ENCODE assay signal across 24 mouse cellular contexts in genomic region chrX:42396441-42396840, GRCm38 (mm10).
DNase-seq lines count a peak whose midpoint lies in the region; ATAC-seq and TF ChIP-seq lines count a peak whose summit lies in the region.
"Had no signal": no experiment of that assay in that cellular context is flagged by ENCODE, and none has a peak within 500 bp of the region (broad histone marks: within the 10 kb centered on the region; RNA-seq: fewer than 3 reads in every experiment).

No protein-coding gene starts in this region.

- no peak for TF ChIP-seq EP300 in lung, postnatal 0 days (IDR thresholded peaks at IDR 0.05)

- no peaks in the 10 kb centered on the region for H3K27me3 ChIP-seq in embryonic facial prominence, embryonic 14.5 days (replicated peaks; ENCODE audit: control insufficient read depth, insufficient read depth, low read length)
- H3K27me3 ChIP-seq in embryonic facial prominence, embryonic 10.5 days (replicated peaks; ENCODE audit: low read depth, poor library complexity, severe bottlenecking) = no peaks in the 10 kb centered on the region
- no peaks in the 10 kb centered on the region for H3K27me3 ChIP-seq in limb, embryonic 14.5 days (ENCODE audit: control insufficient read depth, insufficient read depth, low read length)
- H3K27me3 ChIP-seq in limb, embryonic 10.5 days (ENCODE audit: low read depth, poor library complexity, severe bottlenecking) = no peaks in the 10 kb centered on the region
- no peaks in the 10 kb centered on the region for H3K27me3 ChIP-seq in lung, postnatal 0 days (replicated peaks; ENCODE audit: insufficient read depth, low read length)
- H3K27me3 ChIP-seq: embryonic facial prominence, embryonic 15.5 days; hindbrain, embryonic 13.5 days had no signal

- H3K9ac ChIP-seq in embryonic facial prominence, embryonic 14.5 days (ENCODE audit: low read depth, low read length) = no peak overlapping the region
- H3K9ac ChIP-seq in limb, embryonic 14.5 days (ENCODE audit: low read depth, low read length, severe bottlenecking) = no peak overlapping the region
- H3K9ac ChIP-seq in lung, postnatal 0 days (replicated peaks; ENCODE audit: low read depth) = no peak overlapping the region
- H3K9ac ChIP-seq: embryonic facial prominence, embryonic 15.5 days; forebrain, postnatal 0 days; hindbrain, embryonic 13.5 days had no signal

- H3K9me3 ChIP-seq in embryonic facial prominence, embryonic 14.5 days (ENCODE audit: control insufficient read depth, low read length) = no peaks in the 10 kb centered on the region
- no peaks in the 10 kb centered on the region for H3K9me3 ChIP-seq in embryonic facial prominence, embryonic 10.5 days
- H3K9me3 ChIP-seq in limb, embryonic 14.5 days (ENCODE audit: control insufficient read depth, low read length) = no peaks in the 10 kb centered on the region
- H3K9me3 ChIP-seq in limb, embryonic 10.5 days (replicated peaks) = no peaks in the 10 kb centered on the region
- no peaks in the 10 kb centered on the region for H3K9me3 ChIP-seq in lung, postnatal 0 days (ENCODE audit: low read length)
- H3K9me3 ChIP-seq: embryonic facial prominence, embryonic 15.5 days; hindbrain, embryonic 10.5 days; hindbrain, embryonic 13.5 days had no signal

- peak; percentile 69 for DNase-seq in embryonic facial prominence, embryonic 14.5 days (ENCODE audit: low spot score)
- DNase-seq in embryonic facial prominence, embryonic 10.5 days (ENCODE audit: low spot score) = no peak
- peak; percentile 56 for DNase-seq in limb, embryonic 14.5 days (ENCODE audit: low spot score)
- DNase-seq in limb, embryonic 10.5 days (ENCODE audit: low spot score) = no peak
- peak; percentile 43 for DNase-seq in lung, postnatal 0 days (ENCODE audit: low spot score)
- no peak for DNase-seq in lung, postnatal 36 days
- DNase-seq: adrenal gland, adult 8-10 months; adrenal gland, postnatal 25 days; cerebellum, adult 11-12 months; cerebellum, adult 8-10 months; cerebellum, postnatal 10 days; cerebellum, postnatal 36 days; embryo, embryonic 11 days; forebrain, postnatal 0 days; gastrocnemius, postnatal 25 days; heart, adult 2 months; heart, postnatal 36 days had no signal

- TF ChIP-seq POLR2A in limb, embryonic 14.5 days (IDR thresholded peaks at IDR 0.05; ENCODE audit: borderline replicate concordance, extremely low read depth, insufficient read depth, insufficient read length) = no peak

- no peak overlapping the region for H3K27ac ChIP-seq in embryonic facial prominence, embryonic 14.5 days (replicated peaks; ENCODE audit: low read depth, low read length)
- H3K27ac ChIP-seq in embryonic facial prominence, embryonic 10.5 days (replicated peaks) = no peak overlapping the region
- no peak overlapping the region for H3K27ac ChIP-seq in limb, embryonic 14.5 days (replicated peaks; ENCODE audit: low read depth, low read length)
- no peak overlapping the region for H3K27ac ChIP-seq in limb, embryonic 10.5 days
- no peak overlapping the region for H3K27ac ChIP-seq in lung, postnatal 0 days (ENCODE audit: low read length)
- H3K27ac ChIP-seq: embryonic facial prominence, embryonic 15.5 days; heart, adult 2 months; hindbrain, embryonic 10.5 days; hindbrain, embryonic 13.5 days had no signal

- WGBS in embryonic facial prominence, embryonic 14.5 days = 57% methylated on average over 4 of the region's 4 CpGs
- WGBS in embryonic facial prominence, embryonic 10.5 days = 88% methylated on average over 4 of the region's 4 CpGs
- 54% methylated on average over 4 of the region's 4 CpGs for WGBS in limb, embryonic 14.5 days
- WGBS in limb, embryonic 10.5 days = 93% methylated on average over 4 of the region's 4 CpGs
- WGBS in lung, postnatal 0 days = 48% methylated on average over 4 of the region's 4 CpGs

- ATAC-seq in embryonic facial prominence, embryonic 14.5 days (ENCODE audit: low read depth) = no peak
- ATAC-seq in limb, embryonic 14.5 days (ENCODE audit: low FRiP score, low read depth) = no peak
- no peak for ATAC-seq in lung, postnatal 0 days
- ATAC-seq: activated CD4-positive, CD25-positive, alpha-beta regulatory T cell, adult 4 months; forebrain, embryonic 14.5 days; forebrain, postnatal 0 days; hindbrain, embryonic 16.5 days had no signal

- H3K4me3 ChIP-seq in embryonic facial prominence, embryonic 14.5 days (ENCODE audit: low read depth, low read length) = no peak overlapping the region
- no peak overlapping the region for H3K4me3 ChIP-seq in embryonic facial prominence, embryonic 10.5 days
- no peak overlapping the region for H3K4me3 ChIP-seq in limb, embryonic 14.5 days (replicated peaks; ENCODE audit: low read length)
- no peak overlapping the region for H3K4me3 ChIP-seq in limb, embryonic 10.5 days
- H3K4me3 ChIP-seq in lung, postnatal 0 days (ENCODE audit: low read depth, low read length) = no peak overlapping the region
- H3K4me3 ChIP-seq: embryonic facial prominence, embryonic 15.5 days; heart, adult 2 months; hindbrain, embryonic 10.5 days; hindbrain, embryonic 13.5 days had no signal

- no peak for TF ChIP-seq CTCF in lung, postnatal 0 days (IDR thresholded peaks at IDR 0.05)

- no peaks in the 10 kb centered on the region for H3K4me1 ChIP-seq in embryonic facial prominence, embryonic 14.5 days (ENCODE audit: control insufficient read depth, insufficient read depth, low read length)
- H3K4me1 ChIP-seq in embryonic facial prominence, embryonic 10.5 days = no peaks in the 10 kb centered on the region
- no peaks in the 10 kb centered on the region for H3K4me1 ChIP-seq in limb, embryonic 14.5 days (ENCODE audit: control insufficient read depth, insufficient read depth, low read length)
- no peaks in the 10 kb centered on the region for H3K4me1 ChIP-seq in limb, embryonic 10.5 days
- no peaks in the 10 kb centered on the region for H3K4me1 ChIP-seq in lung, postnatal 0 days (ENCODE audit: insufficient read depth, low read depth, low read length)
- H3K4me1 ChIP-seq: embryonic facial prominence, embryonic 15.5 days; hindbrain, embryonic 10.5 days; hindbrain, embryonic 13.5 days had no signal

- H3K36me3 ChIP-seq in embryonic facial prominence, embryonic 14.5 days (ENCODE audit: control insufficient read depth, insufficient read depth, low read length) = no peaks in the 10 kb centered on the region
- no peaks in the 10 kb centered on the region for H3K36me3 ChIP-seq in embryonic facial prominence, embryonic 10.5 days (replicated peaks)
- H3K36me3 ChIP-seq in limb, embryonic 14.5 days (ENCODE audit: control insufficient read depth, insufficient read depth, low read length) = no peaks in the 10 kb centered on the region
- no peaks in the 10 kb centered on the region for H3K36me3 ChIP-seq in limb, embryonic 10.5 days
- H3K36me3 ChIP-seq in lung, postnatal 0 days (ENCODE audit: insufficient read depth, low read length) = no peaks in the 10 kb centered on the region
- H3K36me3 ChIP-seq: embryonic facial prominence, embryonic 15.5 days; hindbrain, embryonic 10.5 days; hindbrain, embryonic 13.5 days had no signal

- H3K4me2 ChIP-seq in embryonic facial prominence, embryonic 14.5 days (ENCODE audit: low read depth, low read length) = no peak overlapping the region
- no peak overlapping the region for H3K4me2 ChIP-seq in limb, embryonic 14.5 days (replicated peaks; ENCODE audit: low read depth, low read length, severe bottlenecking)
- no peak overlapping the region for H3K4me2 ChIP-seq in lung, postnatal 0 days (replicated peaks; ENCODE audit: low read depth, low read length)
- H3K4me2 ChIP-seq: embryonic facial prominence, embryonic 15.5 days; heart, embryonic 11.5 days; hindbrain, embryonic 13.5 days had no signal

Comparison
In these comparisons a context has a peak if more than half of its experiments do, and no peak if none do; other contexts are left out.
1. DNase-seq: peak in embryonic facial prominence, embryonic 14.5 days (single experiment), limb, embryonic 14.5 days (single experiment) and lung, postnatal 0 days (single experiment); none in embryonic facial prominence, embryonic 10.5 days (single experiment), limb, embryonic 10.5 days (single experiment) and lung, postnatal 36 days (single experiment).